Mouse (Mus musculus): Measurements from ENCODE around the gene Dclk3. TPM values are rescaled to one million over a fixed set of nuclear protein-coding genes. Genes with fewer than 3 reads are reported as not detected.

Dclk3 gene
- total RNA-seq, 2 experiments from 2014 or later, result 55.1 to 60.7 TPM

GRCm38 (mm10) chr9:111475973-111476372, 37.1 kb downstream of the Dclk3 start:
- intact Hi-C loops (cut with DNase I), result no loop called here
- DNase-seq (ENCODE audit: low spot score in 2 of 2), result peak in 1 of 2 experiments; percentile 32

GRCm38 (mm10) chr9:111476479-111477016, 37.7 kb downstream of the Dclk3 start:
- intact Hi-C loops (cut with DNase I), result no loop called here
- no peak for DNase-seq (ENCODE audit: low spot score in 2 of 2)

- intact Hi-C loops (cut with DNase I), result loop anchor here (1.0 kb wide), 1 partner anchor 123 kb away; no protein-coding TSS in a partner anchor
- DNase-seq (ENCODE audit: low spot score in 2 of 2), result no peak
These were observed 40.1 kb downstream of the Dclk3 start for GRCm38 (mm10) chr9:111478853-111479490.

GRCm38 (mm10) chr9:111481011-111481410, 42.1 kb downstream of the Dclk3 start:
- intact Hi-C loops (cut with DNase I), result no loop called here

GRCm38 (mm10) chr9:111486645-111487477, 48.0 kb downstream of the Dclk3 start:
- DNase-seq (ENCODE audit: low spot score in 2 of 2), result no peak
- intact Hi-C loops (cut with DNase I), result no loop called here

More at GRCm38 (mm10) chr9:111481011-111481410, 42.1 kb downstream of the Dclk3 start:
- DNase-seq (ENCODE audit: low spot score in 2 of 2), result no peak

GRCm38 (mm10) chr9:111490583-111490982, 51.7 kb downstream of the Dclk3 start:
- intact Hi-C loops (cut with DNase I), result no loop called here
- DNase-seq (ENCODE audit: low spot score in 2 of 2), result no peak

- intact Hi-C loops (cut with DNase I), result no loop called here
- DNase-seq (ENCODE audit: low spot score in 2 of 2), result no peak
These were observed 52.4 kb downstream of the Dclk3 start for GRCm38 (mm10) chr9:111491280-111491679.

GRCm38 (mm10) chr9:111493490-111493889, 54.6 kb downstream of the Dclk3 start:
- DNase-seq (ENCODE audit: low spot score in 2 of 2), result no peak
- intact Hi-C loops (cut with DNase I), result no loop called here

GRCm38 (mm10) chr9:111495561-111495960, 56.7 kb downstream of the Dclk3 start:
- intact Hi-C loops (cut with DNase I), result no loop called here
- DNase-seq (ENCODE audit: low spot score in 2 of 2), result peak; percentile 73 to 75

GRCm38 (mm10) chr9:111497074-111497811, 58.4 kb downstream of the Dclk3 start:
- intact Hi-C loops (cut with DNase I), result loop anchor here (1.0 kb wide), 1 partner anchor 421 kb away; no protein-coding TSS in a partner anchor
- DNase-seq (ENCODE audit: low spot score in 2 of 2), result peak; percentile 85 to 87

GRCm38 (mm10) chr9:111500211-111500610, 61.3 kb downstream of the Dclk3 start:
- intact Hi-C loops (cut with DNase I), result no loop called here
- no peak for DNase-seq (ENCODE audit: low spot score in 2 of 2)

GRCm38 (mm10) chr9:111506075-111506474, 67.2 kb downstream of the Dclk3 start:
- intact Hi-C loops (cut with DNase I), result no loop called here
- no peak for DNase-seq (ENCODE audit: low spot score in 2 of 2)

GRCm38 (mm10) chr9:111514586-111515473, 75.9 kb downstream of the Dclk3 start:
- intact Hi-C loops (cut with DNase I), result no loop called here
- peak in 1 of 2 experiments; percentile 57 for DNase-seq (ENCODE audit: low spot score in 2 of 2)

GRCm38 (mm10) chr9:111515536-111515935, 76.7 kb downstream of the Dclk3 start:
- intact Hi-C loops (cut with DNase I), result no loop called here
- DNase-seq (ENCODE audit: low spot score in 2 of 2), result no peak

- no peak for DNase-seq (ENCODE audit: low spot score in 2 of 2)
- intact Hi-C loops (cut with DNase I), result no loop called here
These were observed 83.3 kb downstream of the Dclk3 start for GRCm38 (mm10) chr9:111522226-111522625.

GRCm38 (mm10) chr9:111523111-111523510, 84.2 kb downstream of the Dclk3 start:
- intact Hi-C loops (cut with DNase I), result no loop called here

GRCm38 (mm10) chr9:111523871-111524270, 85.0 kb downstream of the Dclk3 start:
- DNase-seq (ENCODE audit: low spot score in 2 of 2), result no peak

More at GRCm38 (mm10) chr9:111523111-111523510, 84.2 kb downstream of the Dclk3 start:
- no peak for DNase-seq (ENCODE audit: low spot score in 2 of 2)

GRCm38 (mm10) chr9:111534744-111535423, 96.0 kb downstream of the Dclk3 start:
- DNase-seq (ENCODE audit: low spot score in 2 of 2), result no peak
- intact Hi-C loops (cut with DNase I), result no loop called here

More at GRCm38 (mm10) chr9:111523871-111524270, 85.0 kb downstream of the Dclk3 start:
- intact Hi-C loops (cut with DNase I), result no loop called here
